ENCODE assay signal across 7 mouse cellular contexts in genomic region chr17:17623890-17624420, GRCm38 (mm10). TPM values are rescaled to one million over a fixed set of nuclear protein-coding genes. Genes with fewer than 3 reads are reported as not detected.
DNase-seq lines count a peak whose midpoint lies in the region; TF ChIP-seq lines count a peak whose summit lies in the region.

No protein-coding gene starts in this region.

- peak overlapping the region; percentile 68 for H3K27ac ChIP-seq in ES-Bruce4 (ENCODE audit: insufficient read depth, low read length)
- H3K27ac ChIP-seq in forebrain, embryonic 10.5 days, result peak overlapping the region; percentile 96
- H3K27ac ChIP-seq in small intestine, adult 2 months (ENCODE audit: insufficient read depth, low read depth, low read length), result peak overlapping the region; percentile 81

- no peaks in the 10 kb centered on the region for H3K36me3 ChIP-seq in ES-Bruce4 (ENCODE audit: control insufficient read depth, insufficient read depth, low read length, poor library complexity, severe bottlenecking)
- no peaks in the 10 kb centered on the region for H3K36me3 ChIP-seq in forebrain, embryonic 10.5 days (replicated peaks)
- peaks cover 4% of the 10 kb centered on the region for H3K36me3 ChIP-seq in megakaryocyte, embryonic 14.5 days (replicated peaks; ENCODE audit: low read length)
- no peaks in the 10 kb centered on the region for H3K36me3 ChIP-seq in small intestine, adult 2 months (ENCODE audit: control insufficient read depth, insufficient read depth, low read length)

- 0 out of 2 replicates have a peak, but pooled peaks have one; percentile 5 for TF ChIP-seq EP300 in ES-Bruce4 (IDR thresholded peaks at IDR 0.05; ENCODE audit: insufficient read depth, low read depth, low read length)

- H3K9ac ChIP-seq in ES-Bruce4 (ENCODE audit: low read depth, poor library complexity, severe bottlenecking), result peak overlapping the region; percentile 78

- no peaks in the 10 kb centered on the region for H3K27me3 ChIP-seq in ES-Bruce4 (ENCODE audit: control insufficient read depth, insufficient read depth, low read length, poor library complexity, severe bottlenecking)
- no peaks in the 10 kb centered on the region for H3K27me3 ChIP-seq in forebrain, embryonic 10.5 days (ENCODE audit: poor library complexity, severe bottlenecking)
- H3K27me3 ChIP-seq in megakaryocyte, embryonic 14.5 days (replicated peaks), result no peaks in the 10 kb centered on the region
- no peaks in the 10 kb centered on the region for H3K27me3 ChIP-seq in small intestine, adult 2 months (ENCODE audit: control insufficient read depth, insufficient read depth, low read length)

- under 1% methylated on average over 42 of the region's 42 CpGs for WGBS in forebrain, embryonic 10.5 days
- WGBS in small intestine, adult 2 months, result under 1% methylated on average over 42 of the region's 42 CpGs

- H3K9me3 ChIP-seq in ES-Bruce4 (replicated peaks; ENCODE audit: control insufficient read depth, insufficient read depth, low read length, poor library complexity, severe bottlenecking), result peaks cover 5% of the 10 kb centered on the region
- H3K9me3 ChIP-seq in forebrain, embryonic 10.5 days, result peaks cover 4% of the 10 kb centered on the region
- H3K9me3 ChIP-seq in megakaryocyte, embryonic 14.5 days, result peaks cover 4% of the 10 kb centered on the region; the same call in 1 of the 2 replicates

- DNase-seq in adipocyte (ENCODE audit: low spot score), result peak; percentile 61
- peak; percentile 63 for DNase-seq in forebrain, embryonic 10.5 days (ENCODE audit: extremely low spot score, low spot score)
- DNase-seq in heart, postnatal 36 days, result peak; percentile 72 to 76
- DNase-seq in left cerebral cortex, postnatal 14 days (ENCODE audit: low spot score in 2 of 2), result peak; percentile 27 to 44

- intact Hi-C loops in heart, postnatal 36 days (cut with DNase I), result loop anchor here (2.0 to 10.0 kb wide), 3 partner anchors 21 to 329 kb away; partner anchors contain the start of gene Spaca6
- intact Hi-C loops in left cerebral cortex, postnatal 14 days (cut with DNase I), result loop anchor here (5.0 kb wide), 1 partner anchor 203 kb away; the partner anchor contains the start of gene Spaca6

- H3K4me3 ChIP-seq in ES-Bruce4 (ENCODE audit: low read depth, low read length), result peak overlapping the region; percentile 97
- H3K4me3 ChIP-seq in forebrain, embryonic 10.5 days, result peak overlapping the region; percentile 78
- peak overlapping the region; percentile 96 for H3K4me3 ChIP-seq in megakaryocyte, embryonic 14.5 days (replicated peaks)
- peak overlapping the region; percentile 95 for H3K4me3 ChIP-seq in small intestine, adult 2 months (ENCODE audit: low read depth, low read length)

- no peak for TF ChIP-seq POLR2A in ES-Bruce4 (IDR thresholded peaks at IDR 0.05; ENCODE audit: insufficient read depth, low read length)
- no peak for TF ChIP-seq POLR2A in small intestine, adult 2 months (IDR thresholded peaks at IDR 0.05; ENCODE audit: low read depth, low read length)

- H3K4me1 ChIP-seq in ES-Bruce4 (ENCODE audit: control insufficient read depth, insufficient read depth, low read length), result no peaks in the 10 kb centered on the region
- peaks cover 28% of the 10 kb centered on the region for H3K4me1 ChIP-seq in forebrain, embryonic 10.5 days
- H3K4me1 ChIP-seq in megakaryocyte, embryonic 14.5 days, result peaks cover 37% of the 10 kb centered on the region
- H3K4me1 ChIP-seq in small intestine, adult 2 months (ENCODE audit: control insufficient read depth, insufficient read depth, insufficient read length, low read length), result peaks cover 2% of the 10 kb centered on the region; the same call in 1 of the 2 replicates

- TF ChIP-seq CTCF in ES-Bruce4 (IDR thresholded peaks at IDR 0.05; ENCODE audit: low read depth, low read length), result no peak
- TF ChIP-seq CTCF in small intestine, adult 2 months (IDR thresholded peaks at IDR 0.05; ENCODE audit: extremely low read depth, insufficient read length, insufficient replicate concordance, low read depth, low read length), result no peak

RNA-seq across cellular contexts. Expression of gene Lnpep, which starts 0.9 kb away (rescaled TPM):
- 60.5 and 63.5 TPM in 2 replicates for polyA plus RNA-seq in ES-Bruce4 (2011; ENCODE audit: insufficient read depth, insufficient read length, low read depth, missing spikeins)
- 6.3 and 6.5 TPM in 2 replicates for polyA plus RNA-seq in forebrain, embryonic 10.5 days (2016; fragmentation: Nextera tagmentation; extraction: Ambion mirVana)
- 100 to 1,000 TPM; 177 to 190 TPM for total RNA-seq in heart, postnatal 36 days (2021)
- 10 to 100 TPM; 71.8 to 88.7 TPM for total RNA-seq in left cerebral cortex, postnatal 14 days (2021)
- polyA plus RNA-seq in megakaryocyte, embryonic 14.5 days (2012; ENCODE audit: insufficient read depth, low replicate concordance), result 0.67 and 2.1 TPM in 2 replicates
- 1.8 and 3.4 TPM in 2 replicates for polyA plus RNA-seq in small intestine, adult 2 months (2012; rRNA removed)

Comparison
In these comparisons a context has a peak if more than half of its experiments do, and no peak if none do; other contexts are left out.
1. Peak in every context shown above with its lines: DNase-seq, H3K4me3 ChIP-seq and H3K27ac ChIP-seq.